Mouse (Mus musculus) cerebral cortex, adult 2 months (tissue): ENCODE measurements around the gene Fga.

Source experiments
- WGBS: fragments of 180-500 bp; shearing (Covaris S2); methylation state at CpG from one replicate; pipeline ENCODE4 v1.1.7; 2018; 5-methylcytosine and 5-hydroxymethylcytosine counted together

Fga gene

GRCm38 (mm10) chr3:83025475-83026301, at the start of gene Fga:
Gene Fga (plus strand): TSS chr3:83026076.
- 85% methylated on average over 9 of the region's 9 CpGs for WGBS

GRCm38 (mm10) chr3:82980818-82981217, 45.1 kb upstream of the Fga start:
- 63% methylated on average over 6 of the region's 6 CpGs for WGBS

GRCm38 (mm10) chr3:82981861-82982260, 44.0 kb upstream of the Fga start:
- 70% methylated on average over 8 of the region's 8 CpGs for WGBS

GRCm38 (mm10) chr3:82984840-82985239, 41.0 kb upstream of the Fga start:
- 64% methylated on average over 2 of the region's 2 CpGs for WGBS

GRCm38 (mm10) chr3:82991963-82992362, 33.9 kb upstream of the Fga start:
- WGBS: 81% methylated on average over 12 of the region's 12 CpGs

GRCm38 (mm10) chr3:82992956-82993355, 32.9 kb upstream of the Fga start:
- 98% methylated on average over 6 of the region's 6 CpGs for WGBS

- WGBS: 9% methylated on average over 24 of the region's 24 CpGs
Observed at GRCm38 (mm10) chr3:82995368-82995767, 30.5 kb upstream of the Fga start.

GRCm38 (mm10) chr3:82996656-82997055, 29.2 kb upstream of the Fga start:
- WGBS: 87% methylated on average over 3 of the region's 3 CpGs

GRCm38 (mm10) chr3:82998772-82999463, 27.0 kb upstream of the Fga start:
- WGBS: 28% methylated on average over 8 of the region's 8 CpGs

GRCm38 (mm10) chr3:82999995-83000394, 25.9 kb upstream of the Fga start:
- 84% methylated on average over 9 of the region's 9 CpGs for WGBS

GRCm38 (mm10) chr3:83002191-83002590, 23.7 kb upstream of the Fga start:
- 4% methylated on average over 2 of the region's 2 CpGs for WGBS

- 93% methylated on average over 8 of the region's 8 CpGs for WGBS
Observed at GRCm38 (mm10) chr3:83003068-83003467, 22.8 kb upstream of the Fga start.

GRCm38 (mm10) chr3:83004801-83005200, 21.1 kb upstream of the Fga start:
- 94% methylated on average over 7 of the region's 7 CpGs for WGBS

GRCm38 (mm10) chr3:83007557-83007956, 18.3 kb upstream of the Fga start, which contains the start of gene Fgg:
Gene Fgg (plus strand): TSS chr3:83007724.
- 71% methylated on average over 7 of the region's 7 CpGs for WGBS

- WGBS: 81% methylated on average over 11 of the region's 11 CpGs
Observed at GRCm38 (mm10) chr3:83010291-83010690, 15.6 kb upstream of the Fga start.

- 85% methylated on average over 4 of the region's 4 CpGs for WGBS
Observed at GRCm38 (mm10) chr3:83011136-83011535, 14.7 kb upstream of the Fga start.

GRCm38 (mm10) chr3:83011565-83011964, 14.3 kb upstream of the Fga start:
- WGBS: 85% methylated on average over 4 of the region's 4 CpGs

- WGBS: 94% methylated on average over 19 of the region's 19 CpGs
Observed at GRCm38 (mm10) chr3:83012636-83013035, 13.2 kb upstream of the Fga start.

GRCm38 (mm10) chr3:83013951-83014350, 11.9 kb upstream of the Fga start:
- 90% methylated on average over 10 of the region's 10 CpGs for WGBS

- WGBS: 77% methylated on average over 1 of the region's 1 CpGs
Observed at GRCm38 (mm10) chr3:83016236-83016635, 9.6 kb upstream of the Fga start.

GRCm38 (mm10) chr3:83020387-83020786, 5.5 kb upstream of the Fga start:
- WGBS: 89% methylated on average over 2 of the region's 2 CpGs

- WGBS: 83% methylated on average over 5 of the region's 5 CpGs
Observed at GRCm38 (mm10) chr3:83021176-83021575, 4.7 kb upstream of the Fga start.

- 74% methylated on average over 6 of the region's 6 CpGs for WGBS
Observed at GRCm38 (mm10) chr3:83025036-83025435, 840 bp upstream of the Fga start.
